In the genomic region with DNA sequence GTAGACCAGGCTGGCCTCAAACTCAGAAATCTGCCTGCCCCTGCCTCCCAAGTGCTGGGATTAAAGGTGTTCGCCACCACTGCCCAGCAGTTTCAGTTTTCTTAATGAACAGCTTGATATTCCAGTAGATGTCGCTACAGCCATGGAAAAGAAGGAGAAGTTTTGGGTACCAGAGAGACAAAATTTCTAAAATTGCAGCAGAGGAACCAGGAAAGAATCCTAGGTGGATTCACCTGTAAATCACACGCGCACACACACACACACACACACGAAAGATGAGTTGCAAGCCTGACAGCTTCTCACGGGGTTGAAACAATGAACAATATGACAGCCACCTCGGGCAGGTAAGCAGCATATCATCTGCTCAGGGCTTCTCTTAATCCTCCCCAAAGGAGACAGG, we compare ENCODE assay signal across 10 mouse cellular contexts. TPM values are rescaled to one million over a fixed set of nuclear protein-coding genes. Genes with fewer than 3 reads are reported as not detected.
DNase-seq lines count a peak whose midpoint lies in the region; ATAC-seq and TF ChIP-seq lines count a peak whose summit lies in the region.
"Had no signal": no experiment of that assay in that cellular context is flagged by ENCODE, and none has a peak within 500 bp of the region (broad histone marks: within the 10 kb centered on the region; RNA-seq: fewer than 3 reads in every experiment).

No protein-coding gene starts in this region.

- DNase-seq in gastrocnemius, adult 18-20 months (ENCODE audit: low spot score), result peak; percentile 30
- DNase-seq in gastrocnemius, postnatal 14 days, result no peak
- DNase-seq in limb, embryonic 14.5 days (ENCODE audit: low spot score), result peak; percentile 49
- DNase-seq in limb, embryonic 10.5 days (ENCODE audit: low spot score), result no peak
- peak; percentile 49 for DNase-seq in ZHBTc4 (ENCODE audit: low read depth, low spot score)
- DNase-seq in urinary bladder, postnatal 25 days (ENCODE audit: low spot score), result no peak
- DNase-seq: cerebellum, adult 9-11 months had no signal

- WGBS in limb, embryonic 14.5 days, result 41% methylated on average over 7 of the region's 7 CpGs
- WGBS in limb, embryonic 10.5 days, result 49% methylated on average over 7 of the region's 7 CpGs
- WGBS in kidney, embryonic 15.5 days, result 39% methylated on average over 7 of the region's 7 CpGs

- H3K4me1 ChIP-seq in limb, embryonic 14.5 days (ENCODE audit: control insufficient read depth, insufficient read depth, low read length), result no peaks in the 10 kb centered on the region
- H3K4me1 ChIP-seq in limb, embryonic 10.5 days, result peaks cover 13% of the 10 kb centered on the region
- no peaks in the 10 kb centered on the region for H3K4me1 ChIP-seq in kidney, embryonic 15.5 days
- H3K4me1 ChIP-seq: stomach, embryonic 15.5 days had no signal

- TF ChIP-seq POLR2A in limb, embryonic 14.5 days (IDR thresholded peaks at IDR 0.05; ENCODE audit: borderline replicate concordance, extremely low read depth, insufficient read depth, insufficient read length), result no peak
- no peak for TF ChIP-seq POLR2A in myocyte (IDR thresholded peaks at IDR 0.05; ENCODE audit: insufficient read length, low read depth)

- H3K27ac ChIP-seq in limb, embryonic 14.5 days (replicated peaks; ENCODE audit: low read depth, low read length), result no peak overlapping the region
- no peak overlapping the region for H3K27ac ChIP-seq in limb, embryonic 10.5 days
- no peak overlapping the region for H3K27ac ChIP-seq in kidney, embryonic 15.5 days
- H3K27ac ChIP-seq: stomach, embryonic 15.5 days had no signal

- H3K36me3 ChIP-seq in limb, embryonic 14.5 days (ENCODE audit: control insufficient read depth, insufficient read depth, low read length), result no peaks in the 10 kb centered on the region
- H3K36me3 ChIP-seq in limb, embryonic 10.5 days, result no peaks in the 10 kb centered on the region
- H3K36me3 ChIP-seq in myocyte (ENCODE audit: control insufficient read depth, insufficient read depth), result no peaks in the 10 kb centered on the region
- no peaks in the 10 kb centered on the region for H3K36me3 ChIP-seq in kidney, embryonic 15.5 days
- H3K36me3 ChIP-seq: stomach, embryonic 15.5 days had no signal

- no peak overlapping the region for H3K4me3 ChIP-seq in limb, embryonic 14.5 days (replicated peaks; ENCODE audit: low read length)
- no peak overlapping the region for H3K4me3 ChIP-seq in limb, embryonic 10.5 days
- H3K4me3 ChIP-seq in myocyte, result no peak overlapping the region
- no peak overlapping the region for H3K4me3 ChIP-seq in kidney, embryonic 15.5 days (replicated peaks)
- H3K4me3 ChIP-seq: stomach, embryonic 15.5 days had no signal

- no peaks in the 10 kb centered on the region for H3K27me3 ChIP-seq in limb, embryonic 14.5 days (ENCODE audit: control insufficient read depth, insufficient read depth, low read length)
- no peaks in the 10 kb centered on the region for H3K27me3 ChIP-seq in limb, embryonic 10.5 days (ENCODE audit: low read depth, poor library complexity, severe bottlenecking)
- peaks cover 5% of the 10 kb centered on the region for H3K27me3 ChIP-seq in myocyte (ENCODE audit: control insufficient read depth, insufficient read depth, insufficient read length)
- H3K27me3 ChIP-seq in kidney, embryonic 15.5 days, result no peaks in the 10 kb centered on the region
- H3K27me3 ChIP-seq: stomach, embryonic 15.5 days had no signal

- H3K79me2 ChIP-seq in myocyte (ENCODE audit: control insufficient read depth, insufficient read depth), result no peaks in the 10 kb centered on the region

- no peak for ATAC-seq in limb, embryonic 14.5 days (ENCODE audit: low FRiP score, low read depth)
- no peak for ATAC-seq in kidney, embryonic 15.5 days (replicated peaks; ENCODE audit: low FRiP score)

- H3ac ChIP-seq in myocyte (ENCODE audit: control insufficient read depth, insufficient read length), result no peak overlapping the region

- no peak overlapping the region for H3K4me2 ChIP-seq in limb, embryonic 14.5 days (replicated peaks; ENCODE audit: low read depth, low read length, severe bottlenecking)
- peak overlapping the region; percentile 4 for H3K4me2 ChIP-seq in myocyte (ENCODE audit: low read depth)
- no peak overlapping the region for H3K4me2 ChIP-seq in kidney, embryonic 15.5 days
- H3K4me2 ChIP-seq: stomach, embryonic 15.5 days had no signal

- no peaks in the 10 kb centered on the region for H3K9me3 ChIP-seq in limb, embryonic 14.5 days (ENCODE audit: control insufficient read depth, low read length)
- H3K9me3 ChIP-seq in limb, embryonic 10.5 days (replicated peaks), result no peaks in the 10 kb centered on the region
- no peaks in the 10 kb centered on the region for H3K9me3 ChIP-seq in kidney, embryonic 15.5 days (replicated peaks)
- H3K9me3 ChIP-seq: stomach, embryonic 15.5 days had no signal

- intact Hi-C loops in gastrocnemius, postnatal 14 days (cut with DNase I; ENCODE audit: low total_unique reads), result loop anchor here (10.0 kb wide), 3 partner anchors 291 to 491 kb away; no protein-coding TSS in a partner anchor

- no peak overlapping the region for H3K9ac ChIP-seq in limb, embryonic 14.5 days (ENCODE audit: low read depth, low read length, severe bottlenecking)
- no peak overlapping the region for H3K9ac ChIP-seq in kidney, embryonic 15.5 days
- H3K9ac ChIP-seq: stomach, embryonic 15.5 days had no signal

TF ChIP-seq in myocyte, 11 proteins besides CTCF, POLR2A, EP300 and RAD21:
- no peak for TF ChIP-seq TCF3 (IDR thresholded peaks at IDR 0.05; ENCODE audit: insufficient read length, low read depth)
- no peak for TF ChIP-seq E2F4 (IDR thresholded peaks at IDR 0.05; ENCODE audit: insufficient read depth)
- no peak for TF ChIP-seq MYOD1 (IDR thresholded peaks at IDR 0.05; ENCODE audit: control insufficient read depth in 1 of 3, insufficient read length in 2 of 3, low read depth in 2 of 3)
- no peak for TF ChIP-seq CEBPB (IDR thresholded peaks at IDR 0.05; ENCODE audit: insufficient read depth, poor library complexity, severe bottlenecking)
- no peak for TF ChIP-seq SRF (IDR thresholded peaks at IDR 0.05; ENCODE audit: control insufficient read depth, insufficient read length, low read depth)
- TF ChIP-seq TCF12 (IDR thresholded peaks at IDR 0.05; ENCODE audit: insufficient read depth, poor library complexity, severe bottlenecking), result no peak
- TF ChIP-seq MYOG (IDR thresholded peaks at IDR 0.05; ENCODE audit: control insufficient read depth in 1 of 3, insufficient read depth in 1 of 3, insufficient read length in 2 of 3, low read depth in 2 of 3), result no peak
- TF ChIP-seq USF1 (IDR thresholded peaks at IDR 0.05; ENCODE audit: low read depth), result no peak
- no peak for TF ChIP-seq POLR2AphosphoS2 (IDR thresholded peaks at IDR 0.05; ENCODE audit: insufficient read length, low read depth)
- no peak for TF ChIP-seq MAX (IDR thresholded peaks at IDR 0.05; ENCODE audit: low read depth)
- TF ChIP-seq REST (IDR thresholded peaks at IDR 0.05; ENCODE audit: insufficient read depth, insufficient read length), result no peak
TF ChIP-seq in myocyte: peak in this region for 0.

RNA-seq across cellular contexts. Expression of a gene that starts 28.1 kb away (rescaled TPM):
- total RNA-seq in gastrocnemius, adult 18-20 months (2021), result 1 to 10 TPM; 1.7 to 2.0 TPM
- 1 to 10 TPM; 1.3 to 1.4 TPM for total RNA-seq in gastrocnemius, postnatal 14 days (2021)
- 3.8 and 4.2 TPM in 2 replicates for polyA plus RNA-seq in limb, embryonic 14.5 days (2012; rRNA removed)
- 2.6 and 3.1 TPM in 2 replicates for polyA plus RNA-seq in limb, embryonic 14.5 days (2014; fragmentation: Nextera tagmentation; extraction: Ambion mirVana)
- 3.1 and 4.9 TPM in 2 replicates for polyA plus RNA-seq in limb, embryonic 10.5 days (2016; fragmentation: Nextera tagmentation; extraction: Ambion mirVana)
- polyA plus RNA-seq in myocyte (2012; fragmentation: generic; extraction: Trizol), result 0.02 TPM
- polyA plus RNA-seq in kidney, embryonic 15.5 days (2015; fragmentation: Nextera tagmentation; extraction: Ambion mirVana), result 6.6 and 7.6 TPM in 2 replicates

RNA-seq across cellular contexts. Expression of a gene that starts 57.0 kb away (rescaled TPM):
- total RNA-seq in gastrocnemius, adult 18-20 months (2021), result 1 to 10 TPM; 4.5 to 6.0 TPM
- total RNA-seq in gastrocnemius, postnatal 14 days (2021), result 10 to 100 TPM in 1 of 2 experiments, 1 to 10 TPM in 1; 9.6 to 11.0 TPM
- 10.8 and 12.6 TPM in 2 replicates for polyA plus RNA-seq in limb, embryonic 14.5 days (2012; rRNA removed)
- 13.3 and 13.4 TPM in 2 replicates for polyA plus RNA-seq in limb, embryonic 14.5 days (2014; fragmentation: Nextera tagmentation; extraction: Ambion mirVana)
- polyA plus RNA-seq in limb, embryonic 10.5 days (2016; fragmentation: Nextera tagmentation; extraction: Ambion mirVana), result 1.6 and 2.6 TPM in 2 replicates
- 0.01 TPM for polyA plus RNA-seq in myocyte (2012; fragmentation: generic; extraction: Trizol)
- 3.6 and 3.9 TPM in 2 replicates for polyA plus RNA-seq in kidney, embryonic 15.5 days (2015; fragmentation: Nextera tagmentation; extraction: Ambion mirVana)

Comparison
In these comparisons a context has a peak if more than half of its experiments do, and no peak if none do; other contexts are left out.
1. DNase-seq: peak in gastrocnemius, adult 18-20 months (single experiment), limb, embryonic 14.5 days (single experiment) and ZHBTc4 (single experiment); none in gastrocnemius, postnatal 14 days (single experiment), limb, embryonic 10.5 days (single experiment) and urinary bladder, postnatal 25 days (single experiment).